Mouse (Mus musculus) CD4-positive, CD25-positive, alpha-beta regulatory T cell, adult 2 months (primary cell): ENCODE results near the gene Rnf5.

ENCODE experiments used
- DNase-seq: peaks from one replicate; pipeline ENCODE4 v3.0.0-alpha.2; 2012; ENCODE audit warnings: low read depth, low spot score

Rnf5 gene

DNA sequence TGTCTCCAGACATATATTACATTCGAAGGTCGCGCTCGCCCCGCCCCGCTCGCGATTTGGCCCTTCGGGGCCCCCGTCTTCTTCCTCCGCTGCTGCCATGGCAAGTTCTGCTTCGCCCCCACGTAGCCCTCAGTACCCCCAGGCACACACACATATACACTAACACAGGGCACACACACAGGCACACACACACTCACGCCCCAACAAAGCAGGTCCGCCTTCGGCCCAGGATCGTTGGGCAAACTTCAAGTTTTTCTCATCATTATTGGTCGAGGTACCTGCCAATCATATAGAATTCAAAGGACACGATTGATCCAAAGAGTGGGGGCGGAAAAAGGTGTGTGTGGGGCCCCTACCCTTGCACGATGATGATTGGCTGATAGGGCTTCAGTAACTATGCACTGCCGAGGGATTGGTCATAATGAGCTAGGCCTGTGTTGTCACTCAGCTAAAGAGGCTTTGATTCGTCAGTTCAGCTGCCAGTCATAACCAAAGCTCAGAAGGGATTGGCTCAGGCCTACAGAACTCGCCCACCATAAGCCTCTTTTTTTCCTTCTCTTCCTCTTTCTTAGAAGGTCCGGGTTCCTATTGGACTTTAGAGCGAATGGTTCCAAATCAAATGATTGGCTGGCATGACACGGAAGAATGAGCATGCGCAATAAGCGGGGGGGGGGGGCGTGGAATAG, at the start of gene Rnf5:
TSS of gene Rnf5 (minus strand) at position 316 of the 686 bp plus-strand sequence.
- DNase-seq, result peak; percentile 100

DNA sequence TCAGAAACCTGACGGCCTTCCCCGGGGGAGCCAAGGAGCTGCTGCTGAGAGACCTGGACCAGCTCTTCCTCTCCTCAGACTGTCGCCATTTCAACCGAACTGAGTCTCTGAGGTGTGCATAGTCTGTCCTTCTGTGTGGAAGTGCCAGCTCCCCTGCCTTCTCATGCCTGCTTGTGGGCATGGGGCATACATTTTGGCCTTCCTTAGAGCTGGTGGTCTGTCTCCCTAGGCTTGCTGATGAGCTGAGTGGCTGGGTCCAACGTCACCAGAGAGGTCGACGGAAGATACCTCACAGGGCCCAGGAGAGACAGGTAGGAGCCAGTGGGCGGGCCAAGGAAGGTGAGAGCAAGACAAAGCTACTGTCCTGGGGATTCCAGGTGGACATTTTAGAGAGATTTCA, 49.5 kb upstream of the Rnf5 start:
- no peak for DNase-seq

- DNase-seq, result no peak
These were observed 49.1 kb upstream of the Rnf5 start for GRCm38 (mm10) chr17:34652546-34652945.

GRCm38 (mm10) chr17:34651507-34652221, 48.2 kb upstream of the Rnf5 start:
- DNase-seq, result peak; percentile 61

DNA sequence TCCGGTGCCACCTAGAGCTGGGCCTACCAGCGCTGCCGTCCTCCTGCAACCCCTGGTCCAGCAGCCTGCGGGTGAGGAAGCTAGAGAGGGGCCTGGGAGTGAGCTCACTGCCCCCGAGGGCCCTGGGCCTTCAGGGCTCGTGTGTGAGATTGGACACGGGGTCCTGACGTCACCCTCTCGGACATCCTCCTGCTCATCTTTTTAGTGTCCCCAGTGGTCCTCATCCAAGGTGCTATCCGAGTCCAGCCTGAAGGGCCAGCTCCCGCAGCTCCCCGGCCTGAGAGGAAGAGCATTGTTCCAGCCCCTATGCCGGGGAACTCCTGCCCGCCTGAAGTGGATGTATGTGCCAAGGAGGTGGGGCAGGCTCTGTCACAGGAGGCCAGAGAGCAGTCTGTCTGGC, 47.3 kb upstream of the Rnf5 start:
- DNase-seq, result no peak

DNA sequence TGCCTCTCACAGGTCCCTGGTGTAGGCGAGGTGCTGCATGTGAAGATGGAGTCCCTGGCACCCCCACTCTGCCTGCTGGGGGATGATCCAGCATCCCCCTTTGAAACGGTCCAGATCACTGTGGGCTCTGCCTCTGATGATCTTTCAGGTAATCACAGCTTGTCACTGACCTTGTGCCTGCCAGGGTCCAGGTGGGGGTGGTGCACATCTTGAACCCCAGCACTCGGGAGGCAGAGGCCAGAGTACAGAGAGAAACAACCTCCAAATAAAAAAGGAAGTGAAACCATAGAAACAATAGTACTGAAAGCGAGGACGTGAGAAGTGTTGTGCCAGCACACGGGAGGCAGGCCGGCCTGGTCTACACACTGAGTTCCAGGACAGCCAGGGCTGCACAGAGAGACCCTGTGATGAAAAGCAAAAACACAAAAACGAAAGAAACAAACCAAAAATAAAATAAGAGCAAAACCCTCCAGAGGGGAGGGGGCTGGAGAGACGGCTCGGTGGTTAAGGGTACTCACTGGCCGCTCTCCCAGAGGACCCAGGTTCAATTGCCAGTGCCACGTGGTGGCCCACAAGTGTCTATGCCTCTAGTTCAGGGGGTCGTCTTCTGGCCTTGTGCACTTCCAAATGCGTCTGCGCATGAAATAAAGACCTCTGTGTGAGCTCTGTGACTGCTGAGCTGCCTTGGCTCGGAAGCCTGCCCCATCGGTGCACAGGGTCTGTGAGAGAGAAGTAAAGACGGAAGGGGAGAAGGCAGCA, 45.8 kb upstream of the Rnf5 start:
- no peak for DNase-seq

GRCm38 (mm10) chr17:34648141-34648890, 44.8 kb upstream of the Rnf5 start:
- no peak for DNase-seq

GRCm38 (mm10) chr17:34646906-34647787, 43.7 kb upstream of the Rnf5 start, which contains the start of gene Atf6b:
Gene Atf6b (plus strand): TSS chr17:34647146.
- DNase-seq, result peak; percentile 98

- DNase-seq, result no peak
These were observed 42.5 kb upstream of the Rnf5 start for GRCm38 (mm10) chr17:34645831-34646511.

DNA sequence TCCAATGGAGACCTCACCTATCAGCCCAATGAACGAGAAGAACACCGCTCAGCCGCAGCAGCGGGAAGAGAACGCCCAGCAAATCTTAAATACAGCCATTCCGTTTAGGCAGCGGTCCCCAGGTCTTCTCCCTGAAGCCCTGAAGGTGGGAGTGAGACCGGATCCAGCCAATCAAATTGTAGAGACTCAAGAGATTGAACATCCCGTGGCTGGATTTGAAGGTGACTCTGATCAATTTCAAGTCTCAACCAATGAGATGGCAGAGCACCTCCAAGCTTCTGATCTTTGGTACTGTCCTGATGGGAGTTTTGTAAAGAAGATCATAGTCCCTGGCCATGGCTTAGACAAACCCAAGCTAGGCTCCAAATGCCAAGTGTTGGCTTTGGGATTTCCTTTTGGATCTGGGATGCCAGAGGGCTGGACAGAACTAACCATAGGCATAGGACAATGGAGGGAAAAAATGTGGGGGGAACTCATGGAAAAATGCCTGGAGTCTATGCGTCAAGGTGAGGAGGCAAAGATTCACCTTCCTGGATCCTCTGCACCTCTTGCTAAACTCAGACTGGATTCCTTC, 41.9 kb upstream of the Rnf5 start:
- DNase-seq, result no peak

GRCm38 (mm10) chr17:34644608-34645007, 41.1 kb upstream of the Rnf5 start, which contains the start of gene Fkbpl:
Gene Fkbpl (plus strand): TSS chr17:34644764.
- peak; percentile 98 for DNase-seq

DNA sequence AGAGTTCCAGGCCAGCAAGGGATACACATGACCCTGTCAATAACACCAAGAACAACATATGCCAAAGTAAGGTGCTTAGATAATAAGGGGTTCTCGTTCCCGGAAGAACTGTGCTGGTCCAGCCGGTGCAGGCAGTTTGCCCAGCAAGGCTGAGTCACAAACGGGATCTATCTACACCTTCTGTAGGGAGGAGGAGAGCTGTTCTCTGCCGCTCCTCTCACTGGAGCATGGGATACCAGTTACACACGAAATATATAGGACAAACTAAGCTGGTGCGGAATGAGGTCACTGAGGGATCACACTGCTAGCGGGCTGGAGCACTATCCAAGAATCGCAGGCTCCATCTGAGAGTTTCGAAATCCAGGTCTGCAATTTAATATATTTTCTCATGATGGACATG, 40.5 kb upstream of the Rnf5 start:
- DNase-seq, result no peak

DNA sequence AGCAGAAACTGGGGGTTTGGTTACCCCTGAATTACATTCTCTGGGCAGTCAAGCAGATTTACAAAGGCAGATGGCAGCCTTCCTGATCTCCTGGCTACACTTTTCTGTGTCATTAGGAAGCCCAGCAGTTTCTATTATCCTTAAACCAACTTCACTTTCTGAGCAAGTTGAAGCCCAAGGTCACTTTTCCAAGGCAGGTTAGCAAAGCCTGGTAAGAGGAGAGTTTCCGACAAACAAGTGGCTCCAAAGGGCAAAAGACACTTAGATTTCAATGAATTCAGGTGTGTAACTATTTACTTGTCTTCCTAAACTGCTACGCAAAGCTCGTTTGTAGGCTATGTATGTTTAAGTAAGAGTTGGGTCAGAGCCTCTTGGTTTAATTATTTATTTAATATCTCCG, 39.9 kb upstream of the Rnf5 start:
- DNase-seq, result no peak

DNA sequence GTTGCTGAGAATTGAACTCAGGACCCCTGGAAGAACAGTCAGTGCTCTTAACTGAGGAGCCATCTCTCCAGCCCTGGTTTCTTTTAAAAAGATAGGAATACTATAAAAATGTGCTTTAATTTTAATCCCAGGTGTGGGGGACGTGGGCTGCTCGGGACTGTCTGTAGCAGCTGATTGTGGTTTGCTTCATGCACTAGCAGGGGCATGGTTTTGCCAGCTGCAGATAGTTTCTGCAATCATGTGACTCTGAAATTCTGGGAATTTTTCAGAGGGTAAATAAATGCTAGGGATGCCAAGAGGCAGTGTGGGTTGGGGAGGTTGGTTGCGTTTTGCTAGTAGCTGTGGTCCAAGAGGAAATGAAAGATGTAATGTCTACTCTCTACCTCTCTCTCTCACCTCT, 38.5 kb upstream of the Rnf5 start:
- DNase-seq, result no peak

DNA sequence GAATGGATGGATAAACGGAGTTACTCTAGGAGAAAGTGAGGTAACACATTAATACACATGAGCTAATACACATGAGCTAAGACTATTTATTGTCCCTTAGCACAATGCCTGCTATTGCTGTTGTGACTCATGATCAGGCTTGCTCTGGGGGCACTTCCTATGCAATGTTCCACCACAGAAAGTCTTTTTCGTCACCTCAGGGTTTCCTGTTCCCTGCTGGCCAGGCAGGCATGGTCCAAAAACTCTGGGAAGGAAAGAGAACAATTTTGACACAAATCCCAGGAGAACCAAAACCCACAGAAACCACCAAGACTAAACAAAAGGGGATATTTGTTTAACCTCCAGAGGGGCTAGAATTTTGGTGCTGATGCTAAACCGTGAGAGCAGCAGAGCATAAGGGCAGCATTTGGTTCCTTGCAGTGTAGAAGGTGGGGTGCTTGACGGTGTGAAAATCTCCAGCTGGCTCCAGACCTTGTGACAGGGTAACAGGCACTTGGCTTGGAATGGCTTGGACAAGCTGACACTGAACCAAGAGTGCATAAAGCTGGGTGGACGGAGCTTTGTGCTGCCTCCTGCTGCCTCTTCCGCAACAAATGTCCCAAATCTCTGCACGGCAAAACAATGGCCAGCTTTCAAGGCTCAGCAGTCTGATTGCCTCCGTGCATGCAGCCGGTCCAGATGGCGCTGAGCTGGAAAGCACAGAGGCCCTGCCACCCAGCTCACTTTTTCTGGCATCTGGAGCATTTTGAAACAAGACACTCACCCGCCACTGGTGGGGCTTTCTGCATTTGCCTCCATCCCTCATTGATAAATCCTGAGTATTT, 37.5 kb upstream of the Rnf5 start:
- no peak for DNase-seq

GRCm38 (mm10) chr17:34639461-34640255, 36.2 kb upstream of the Rnf5 start:
- DNase-seq, result no peak

DNA sequence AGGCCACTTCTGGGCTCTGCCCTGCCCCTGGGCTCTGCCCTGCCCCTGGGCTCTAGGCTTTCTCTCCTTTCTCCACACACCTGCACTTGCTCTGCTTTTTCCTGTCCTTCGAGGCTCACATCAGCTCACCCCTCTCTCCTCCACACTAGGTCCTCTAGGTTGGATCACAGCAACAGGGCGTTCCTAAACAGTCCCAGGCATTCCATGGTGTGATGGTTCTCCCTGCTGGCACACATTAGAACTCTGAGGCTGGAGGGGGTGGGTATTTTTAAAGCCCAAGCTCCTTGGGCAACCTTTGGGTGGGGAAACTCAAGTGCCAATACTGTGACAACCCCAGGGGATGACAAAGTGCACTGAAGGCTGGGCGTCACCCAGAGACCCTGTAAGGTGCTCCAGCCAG, 34.0 kb upstream of the Rnf5 start:
- DNase-seq, result no peak

DNA sequence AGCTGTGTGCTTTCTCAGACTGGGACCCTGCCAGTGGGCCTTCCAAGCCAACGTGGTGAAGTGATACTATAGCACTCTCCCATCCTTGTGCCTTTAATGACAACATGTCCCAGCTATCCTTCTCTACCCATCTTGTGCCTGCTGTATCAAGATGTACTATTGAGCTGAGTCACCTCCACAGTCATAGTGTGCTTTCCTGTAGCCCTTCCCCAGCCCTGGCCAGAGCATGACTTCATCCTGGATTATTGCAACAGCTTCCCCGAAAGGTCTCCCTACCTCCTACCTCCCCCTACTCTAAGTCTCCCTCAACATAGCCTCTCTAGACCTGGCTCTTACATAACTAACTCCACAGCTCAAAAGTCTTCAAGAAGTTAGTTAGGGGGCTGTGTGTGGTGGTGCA, 32.2 kb upstream of the Rnf5 start:
- no peak for DNase-seq
